Comparison of ENCODE assay signal across 20 mouse cellular contexts in genomic region chr2:121128865-121129620, GRCm38 (mm10). TPM values are rescaled to one million over a fixed set of nuclear protein-coding genes. Genes with fewer than 3 reads are reported as not detected.
"Had no signal": no experiment of that assay in that cellular context is flagged by ENCODE, and none has a peak within 500 bp of the region (broad histone marks: within the 10 kb centered on the region; RNA-seq: fewer than 3 reads in every experiment).

No protein-coding gene starts in this region.

- H3K27ac ChIP-seq: kidney, embryonic 15.5 days; left cerebral cortex, adult 2 months; limb, embryonic 10.5 days; midbrain, embryonic 10.5 days; neural tube, embryonic 15.5 days had no signal

- H3K36me3 ChIP-seq: kidney, embryonic 15.5 days; limb, embryonic 10.5 days; midbrain, embryonic 10.5 days; neural tube, embryonic 15.5 days had no signal

- H3K4me2 ChIP-seq: kidney, embryonic 15.5 days; liver, embryonic 11.5 days; neural tube, embryonic 15.5 days had no signal

- H3K4me3 ChIP-seq: kidney, embryonic 15.5 days; left cerebral cortex, adult 2 months; limb, embryonic 10.5 days; midbrain, embryonic 10.5 days; myocyte; neural tube, embryonic 15.5 days had no signal

- H3K9me3 ChIP-seq: kidney, embryonic 15.5 days; limb, embryonic 10.5 days; midbrain, embryonic 10.5 days; neural tube, embryonic 15.5 days had no signal

- DNase-seq: kidney, adult 2 months; kidney, postnatal 14 days; lung, postnatal 4 days; midbrain, embryonic 14.5 days; right cerebral cortex, postnatal 4 days; spleen, adult 18-20 months; thymus, adult 18-20 months; thymus, postnatal 14 days had no signal

- H3K9ac ChIP-seq: kidney, embryonic 15.5 days; neural tube, embryonic 15.5 days had no signal

- H3K4me1 ChIP-seq: kidney, embryonic 15.5 days; limb, embryonic 10.5 days; midbrain, embryonic 10.5 days; neural tube, embryonic 15.5 days had no signal

- H3K27me3 ChIP-seq: kidney, embryonic 15.5 days; neural tube, embryonic 15.5 days had no signal

RNA-seq across cellular contexts. Expression of gene Tgm7, which starts 19.4 kb away (rescaled TPM):
- total RNA-seq: megakaryocyte, adult 5-6 weeks had no signal
- polyA plus RNA-seq: large intestine, adult 2 months; limb, embryonic 10.5 days; liver, embryonic 11.5 days; liver, embryonic 16.5 days; midbrain, embryonic 10.5 days; midbrain, embryonic 14.5 days; myocyte; neural tube, embryonic 11.5 days; neural tube, embryonic 15.5 days; stomach, embryonic 14.5 days had no signal
